Mouse (Mus musculus) gastrocnemius, postnatal 25 days (tissue): ENCODE results near the gene Nedd4. TPM values are rescaled to one million over a fixed set of nuclear protein-coding genes. Genes with fewer than 3 reads are reported as not detected.

Experiments
- DNase-seq: peaks from one replicate; pipeline ENCODE4 v3.0.0; 2022
- total RNA-seq, 2 experiments: library from RNA; stranded (reverse); gene quantifications; 1 replicate in 1 of 2; 2 replicates in 1 of 2; pipeline ENCODE4 v1.2.3; 2021

Nedd4 gene
- total RNA-seq, 2 experiments from 2014 or later, result 238 to 268 TPM

GRCm38 (mm10) chr9:72724491-72725221 lies 62.5 kb downstream of the Nedd4 start:
- DNase-seq, result no peak

GRCm38 (mm10) chr9:72733966-72734365 lies 71.8 kb downstream of the Nedd4 start:
- DNase-seq, result no peak

- peak; percentile 27 for DNase-seq
These were observed 73.8 kb downstream of the Nedd4 start for GRCm38 (mm10) chr9:72735822-72736410.

DNA sequence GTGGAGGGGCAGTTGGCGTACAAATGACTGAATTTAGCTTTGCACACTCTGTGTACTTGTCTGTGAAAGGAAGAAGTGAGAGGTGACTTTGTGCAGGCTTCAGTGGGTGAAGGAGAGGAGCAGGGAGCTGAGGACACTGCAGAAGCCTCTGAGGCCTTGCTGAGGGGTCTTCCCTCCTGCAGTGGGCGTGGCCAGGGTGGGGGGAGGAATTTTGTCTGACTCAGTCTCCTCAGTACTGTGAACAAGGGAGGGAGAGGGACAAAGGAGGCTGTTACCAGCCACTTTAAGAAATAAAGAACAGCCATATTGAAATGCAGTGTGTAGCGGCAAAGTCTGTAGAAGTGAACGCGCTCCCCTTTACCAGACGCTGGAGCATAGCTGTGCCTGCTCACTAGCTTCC lies 79.1 kb downstream of the Nedd4 start:
- DNase-seq, result no peak

GRCm38 (mm10) chr9:72746278-72746677 lies 84.1 kb downstream of the Nedd4 start:
- no peak for DNase-seq

DNA sequence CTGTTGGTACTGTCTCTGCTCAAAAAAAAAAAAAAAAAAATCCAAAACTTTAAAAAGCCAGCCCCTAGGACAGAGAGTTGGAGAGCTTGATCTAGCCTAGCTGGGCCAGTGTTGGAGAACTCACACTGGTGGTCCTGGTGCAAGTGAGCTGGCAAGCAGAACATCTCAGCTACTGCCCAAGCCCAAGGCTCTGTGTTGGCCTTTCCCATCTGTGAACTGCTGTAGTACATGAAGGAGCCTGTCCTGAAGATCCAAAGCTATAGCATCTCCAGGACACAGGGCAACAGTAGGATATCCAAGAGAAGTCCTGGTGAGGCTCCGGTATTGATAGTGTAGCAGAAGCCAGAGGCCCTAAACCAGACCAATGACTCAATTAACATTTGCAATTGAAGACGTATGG lies 88.1 kb downstream of the Nedd4 start:
- no peak for DNase-seq

GRCm38 (mm10) chr9:72752656-72753055 lies 90.5 kb downstream of the Nedd4 start:
- no peak for DNase-seq

DNA sequence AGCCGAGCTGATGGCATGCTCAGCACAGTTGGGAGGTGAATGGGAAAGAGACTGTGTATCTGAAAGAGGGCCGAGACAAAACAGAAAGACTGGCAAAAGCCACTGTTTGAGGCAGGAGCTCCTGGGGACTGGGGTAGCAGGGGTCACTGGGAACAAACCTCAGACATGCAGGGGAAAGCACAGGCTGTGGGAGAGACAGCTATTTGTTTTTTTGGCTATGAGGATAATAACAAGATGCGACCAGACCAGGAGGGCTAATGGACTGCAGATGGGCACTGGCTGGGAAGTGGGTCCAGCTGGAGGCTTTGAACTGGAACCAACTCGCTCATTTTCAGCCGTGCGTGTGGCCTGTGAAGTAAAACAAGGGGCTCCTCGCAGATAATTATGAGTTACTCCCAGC lies 91.6 kb downstream of the Nedd4 start:
- no peak for DNase-seq

- DNase-seq, result no peak
These were observed 95.0 kb downstream of the Nedd4 start for GRCm38 (mm10) chr9:72757143-72757542.

DNA sequence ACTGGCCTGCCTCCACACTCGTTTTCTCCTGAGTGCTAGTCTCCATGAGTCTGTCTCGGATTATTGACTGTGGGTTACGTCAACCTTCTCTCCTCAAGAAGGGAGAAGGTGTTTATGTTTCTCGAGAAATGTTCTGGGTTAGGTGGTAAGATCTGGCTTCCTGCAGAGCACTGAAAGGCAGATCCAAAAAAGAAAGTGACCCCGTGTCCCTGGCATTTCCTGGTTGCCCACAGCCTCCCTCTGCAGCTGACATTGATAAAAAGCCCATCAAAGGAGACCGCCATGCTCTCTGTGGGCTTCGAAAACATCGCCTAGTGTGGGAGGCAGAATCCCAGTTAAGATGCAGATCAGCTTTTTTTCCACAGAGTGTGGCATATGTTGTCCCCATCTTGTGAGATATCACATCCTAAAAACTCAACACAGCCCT lies 96.6 kb downstream of the Nedd4 start:
- no peak for DNase-seq

DNA sequence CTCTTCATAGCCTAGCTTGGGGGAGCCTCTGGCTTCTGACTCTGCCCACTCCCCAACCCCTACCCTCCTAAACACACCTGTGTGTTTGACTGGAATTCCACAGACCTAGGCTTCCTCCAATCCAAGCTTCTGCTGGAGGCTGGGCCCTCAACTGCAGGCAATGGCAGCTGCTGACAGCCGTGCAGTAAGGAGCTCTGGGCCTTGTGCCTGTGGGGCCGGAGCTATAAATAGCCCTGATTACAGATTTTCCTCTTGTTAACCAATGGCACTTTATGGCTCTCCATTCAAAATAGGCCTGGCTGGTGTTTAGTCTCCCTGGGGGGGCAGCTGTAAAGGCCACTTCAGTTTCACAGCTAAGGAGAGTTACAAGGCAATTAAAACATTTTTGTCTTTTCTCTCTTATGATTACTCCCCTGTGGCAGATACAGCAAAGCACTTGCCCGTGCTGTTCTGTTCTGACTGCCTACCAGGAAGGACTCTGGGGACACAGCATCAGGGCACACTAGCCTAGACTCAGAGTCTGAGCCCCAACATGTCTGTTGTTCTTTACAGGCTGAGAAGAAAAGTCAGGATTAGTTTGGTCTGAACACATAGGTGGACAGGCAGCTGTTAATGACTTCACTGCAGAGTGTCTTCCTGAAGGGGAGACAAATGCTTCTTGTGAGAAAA lies 101.0 kb downstream of the Nedd4 start:
- peak; percentile 65 for DNase-seq

DNA sequence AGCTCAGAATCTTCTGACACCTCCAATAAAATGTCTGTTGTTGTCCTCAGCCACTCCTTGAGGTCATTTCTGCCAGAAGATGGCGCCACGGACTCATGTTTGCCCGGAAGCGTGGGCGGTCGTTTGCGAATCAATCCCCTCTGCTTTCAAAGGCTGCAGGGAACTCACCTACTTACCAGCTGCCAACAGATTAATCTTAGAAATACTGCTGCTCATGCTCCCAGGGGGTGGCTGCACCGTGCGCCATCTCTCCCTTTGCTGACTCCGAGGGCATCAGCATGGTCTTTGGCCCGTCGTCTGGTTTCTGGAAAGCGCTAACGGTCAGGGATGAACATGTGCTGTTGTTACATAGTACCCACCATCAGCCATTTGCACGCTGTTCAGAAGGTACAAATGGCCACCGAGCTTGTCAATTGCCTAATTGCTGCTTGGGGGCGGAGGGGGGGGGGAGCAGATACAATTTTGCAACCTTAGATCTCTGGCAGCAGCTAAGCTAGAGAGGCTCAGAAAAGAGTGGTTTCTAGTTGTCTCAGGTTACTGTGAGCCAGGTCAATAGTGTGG lies 104.7 kb downstream of the Nedd4 start:
- peak; percentile 59 for DNase-seq

GRCm38 (mm10) chr9:72775022-72775421 lies 112.9 kb downstream of the Nedd4 start:
- no peak for DNase-seq

- no peak for DNase-seq
These were observed 116.9 kb downstream of the Nedd4 start for GRCm38 (mm10) chr9:72779004-72779403.

DNA sequence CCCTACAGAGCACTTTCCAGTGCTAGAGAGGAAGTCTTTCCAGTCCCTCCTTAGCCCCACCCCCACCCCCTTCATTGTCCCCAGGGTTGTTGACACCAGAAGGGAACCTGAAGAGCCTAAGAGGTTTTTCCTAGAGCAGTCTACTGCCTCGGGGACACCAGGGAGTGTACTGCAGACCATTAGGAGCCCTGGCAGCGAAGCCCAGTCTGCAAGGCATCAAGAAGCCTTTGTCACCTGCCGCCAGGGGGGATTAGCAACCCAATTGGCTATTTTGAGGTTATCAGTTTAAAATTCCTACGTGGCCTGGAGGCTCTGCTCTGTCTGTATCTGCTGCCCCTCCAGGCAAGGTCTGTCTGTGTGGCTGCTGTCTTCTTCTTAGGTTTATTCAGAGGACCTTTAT lies 117.6 kb downstream of the Nedd4 start:
- no peak for DNase-seq

DNA sequence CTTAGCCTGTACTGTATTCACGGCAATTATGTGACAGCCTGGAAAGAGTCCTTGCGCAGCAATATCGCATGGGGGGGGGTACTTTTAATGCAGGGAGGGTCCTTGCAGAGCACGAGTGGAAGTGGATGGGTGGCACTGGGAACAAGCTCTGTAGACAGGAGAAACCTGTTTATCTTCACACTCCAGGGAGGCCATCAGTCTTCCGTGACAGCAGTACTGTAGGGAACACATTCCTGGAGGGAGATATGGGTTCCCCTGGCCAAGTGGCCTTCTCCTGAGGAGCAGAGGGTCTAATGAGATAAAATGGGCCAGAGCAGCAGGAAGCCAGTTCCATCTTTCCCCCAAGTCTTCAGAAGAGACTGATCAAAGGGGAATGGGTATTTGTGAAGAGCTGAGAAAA lies 118.5 kb downstream of the Nedd4 start:
- no peak for DNase-seq

- DNase-seq, result no peak
These were observed 119.3 kb downstream of the Nedd4 start for GRCm38 (mm10) chr9:72781466-72781865.

GRCm38 (mm10) chr9:72782121-72782520 lies 120.0 kb downstream of the Nedd4 start:
- DNase-seq, result no peak

GRCm38 (mm10) chr9:72787732-72788131 lies 125.6 kb downstream of the Nedd4 start:
- no peak for DNase-seq

- DNase-seq, result no peak
These were observed 128.5 kb downstream of the Nedd4 start for GRCm38 (mm10) chr9:72790530-72791212.

DNA sequence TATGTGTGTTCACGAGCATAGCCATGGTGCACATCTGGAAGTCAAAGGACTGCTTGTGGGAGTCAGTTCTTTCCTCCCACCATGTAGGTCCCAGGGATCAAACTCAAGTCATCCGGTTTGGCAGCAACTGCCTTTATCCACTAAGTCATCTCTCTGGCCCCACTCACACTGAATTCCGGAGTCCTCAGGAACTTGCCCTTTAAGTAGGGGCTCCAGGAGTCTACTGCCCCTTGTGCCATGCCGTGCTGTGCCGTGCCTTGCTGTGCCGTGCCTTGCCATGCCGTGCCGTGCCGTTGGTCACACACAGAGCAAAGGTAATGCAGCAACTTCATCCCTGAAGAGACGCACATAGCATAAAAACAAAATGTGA lies 129.1 kb downstream of the Nedd4 start:
- no peak for DNase-seq

DNA sequence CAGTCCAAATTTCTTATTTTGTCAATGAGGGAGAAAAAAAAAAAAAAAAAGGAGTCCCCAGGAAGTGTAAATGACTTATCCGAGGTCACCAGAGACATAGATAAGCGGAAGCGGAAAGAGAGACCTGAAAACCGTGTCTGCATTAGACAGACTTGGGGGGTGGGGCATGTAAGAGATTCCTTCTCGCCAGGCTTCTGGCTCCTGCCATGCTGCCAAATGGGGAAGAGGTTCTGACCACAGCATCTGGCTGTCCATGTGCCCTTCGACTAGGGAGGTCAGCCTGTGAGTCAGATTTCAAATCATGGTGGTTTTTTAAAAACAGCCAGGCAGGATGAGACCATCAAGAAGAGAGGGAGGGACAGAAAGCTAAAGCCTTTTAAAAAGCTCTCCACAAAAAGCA lies 129.5 kb downstream of the Nedd4 start:
- DNase-seq, result peak; percentile 35

GRCm38 (mm10) chr9:72795243-72795642 lies 133.1 kb downstream of the Nedd4 start:
- DNase-seq, result no peak
